Mouse (Mus musculus) limb, embryonic 15.5 days (tissue): ENCODE results near the gene Slitrk5. TPM values are rescaled to one million over a fixed set of nuclear protein-coding genes. Genes with fewer than 3 reads are reported as not detected.
"Not testable (repeated sequence)": the region's sequence is repeated elsewhere in the genome, so short reads cannot be mapped to it uniquely, and the experiment has no call there.

Experiments
- ATAC-seq: fragments of 200-750 bp; cut with Nextera tagmentation; 2 replicates; pipeline ENCODE4 v1.8.0; 2017; ENCODE audit warnings: low read depth, moderate TSS enrichment; ENCODE audit not compliant: insufficient number of reproducible peaks, low FRiP score, low TSS enrichment
- H3K27ac ChIP-seq: fragments of 300-500 bp; sonication (generic); 2 replicates; pipeline ENCODE4 v1.5.1; 2015; ENCODE audit warnings: moderate library complexity, mild to moderate bottlenecking, inconsistent platforms
- H3K27me3 ChIP-seq: fragments of 300-500 bp; sonication (generic); 2 replicates; pipeline ENCODE4 v1.6.1; 2015; ENCODE audit warnings: inconsistent platforms
- H3K36me3 ChIP-seq: fragments of 300-500 bp; sonication (generic); 2 replicates; pipeline ENCODE4 v1.6.1; 2015; ENCODE audit warnings: inconsistent platforms
- H3K4me1 ChIP-seq: fragments of 300-500 bp; sonication (generic); 2 replicates; pipeline ENCODE4 v1.6.1; 2015; ENCODE audit warnings: inconsistent platforms
- H3K4me2 ChIP-seq: fragments of 300-500 bp; sonication (generic); 2 replicates; pipeline ENCODE4 v1.6.1; 2015; ENCODE audit warnings: mild to moderate bottlenecking, inconsistent platforms
- H3K4me3 ChIP-seq: fragments of 300-500 bp; sonication (generic); 2 replicates; pipeline ENCODE4 v1.5.1; 2015; ENCODE audit warnings: mild to moderate bottlenecking, inconsistent platforms
- H3K9ac ChIP-seq: fragments of 300-500 bp; sonication (generic); 2 replicates; pipeline ENCODE4 v1.6.1; 2015; ENCODE audit warnings: inconsistent platforms
- H3K9me3 ChIP-seq: fragments of 300-500 bp; sonication (generic); 2 replicates; pipeline ENCODE4 v1.6.1; 2016; ENCODE audit warnings: inconsistent platforms
- WGBS: fragments of 180-500 bp; shearing (Covaris S2); methylation state at CpG from one replicate; pipeline ENCODE4 v1.1.7; 2015; 5-methylcytosine and 5-hydroxymethylcytosine counted together
- polyA plus RNA-seq: library from polyadenylated mRNA; unstranded; fragments of >200 nt; fragmentation: Nextera tagmentation; extraction: Ambion mirVana; gene quantifications from 2 replicates; pipeline ENCODE4 v1.2.1, GENCODE M21; 2015

The Slitrk5 gene
- 2.0 TPM in 2 replicates for polyA plus RNA-seq

DNA sequence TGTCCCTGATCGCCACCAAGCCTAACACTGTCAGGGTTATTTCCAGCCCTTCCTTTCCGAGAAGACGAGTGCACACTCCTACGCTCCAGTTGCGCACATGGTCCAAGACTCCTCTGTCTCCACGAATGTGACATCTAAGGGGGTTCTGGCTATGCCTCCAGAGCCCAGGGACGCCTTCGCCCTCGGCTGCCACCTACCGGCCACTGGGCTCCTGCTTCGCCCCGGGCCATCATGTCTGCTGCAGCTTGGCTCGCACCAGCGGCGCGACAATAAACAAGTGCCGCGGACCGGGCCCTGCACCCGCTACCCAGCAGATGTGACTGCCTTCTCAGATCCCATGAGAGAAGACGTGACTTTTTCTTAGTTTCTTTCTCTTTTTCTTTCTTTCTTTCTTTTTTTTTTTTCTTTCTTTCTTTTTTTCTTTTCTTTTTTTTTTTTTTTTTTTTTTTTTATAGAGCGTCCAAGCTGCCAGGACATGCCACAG, at the start of gene Slitrk5:
Gene Slitrk5, plus strand, starts transcription at position 434 of the 484 bp plus-strand sequence.
- Histone ChIP-seq H3K9me3 (no peaks in the 10 kb centered on the region), H3K27me3 (peaks cover 11% of the 10 kb centered on the region), H3K27ac (peak within 1 kb of the TSS; percentile 77), H3K4me2 (peak within 1 kb of the TSS; percentile 97), H3K4me3 (peak within 1 kb of the TSS; percentile 62), H3K36me3 (no peaks in the 10 kb centered on the region), H3K9ac (peak within 1 kb of the TSS; percentile 45), H3K4me1 (peaks cover 12% of the 10 kb centered on the region)
- WGBS, result under 1% methylated on average over 22 of the region's 22 CpGs
- peak; percentile 67 for ATAC-seq

DNA sequence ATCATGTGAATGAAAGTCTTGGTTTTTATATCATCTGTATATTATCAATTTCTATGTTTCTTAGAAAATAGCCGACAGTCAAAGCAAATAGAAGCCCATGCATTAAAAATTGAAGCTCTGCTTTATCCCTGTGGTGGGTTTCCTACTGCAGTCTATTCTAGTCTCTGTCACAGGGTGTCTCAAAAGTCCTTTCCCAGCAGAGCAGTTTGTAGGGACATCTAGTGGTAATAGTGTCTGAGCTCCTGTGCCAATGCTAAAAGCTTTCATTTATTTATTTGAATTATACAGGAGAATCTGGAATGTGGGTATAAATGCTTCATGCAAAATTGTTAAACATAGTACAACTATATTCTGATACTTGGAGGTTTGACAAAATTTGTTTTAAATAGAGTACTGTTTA, 2.0 kb upstream of the Slitrk5 start:
- Histone ChIP-seq H3K27me3 (no peaks in the 10 kb centered on the region), H3K4me2 (no peak overlapping the region), H3K36me3 (no peaks in the 10 kb centered on the region), H3K27ac (no peak overlapping the region), H3K4me1 (peaks cover 12% of the 10 kb centered on the region), H3K9ac (no peak overlapping the region), H3K9me3 (no peaks in the 10 kb centered on the region), H3K4me3 (no peak overlapping the region)
- 48% methylated on average over 1 of the region's 1 CpGs for WGBS
- ATAC-seq, result no peak

DNA sequence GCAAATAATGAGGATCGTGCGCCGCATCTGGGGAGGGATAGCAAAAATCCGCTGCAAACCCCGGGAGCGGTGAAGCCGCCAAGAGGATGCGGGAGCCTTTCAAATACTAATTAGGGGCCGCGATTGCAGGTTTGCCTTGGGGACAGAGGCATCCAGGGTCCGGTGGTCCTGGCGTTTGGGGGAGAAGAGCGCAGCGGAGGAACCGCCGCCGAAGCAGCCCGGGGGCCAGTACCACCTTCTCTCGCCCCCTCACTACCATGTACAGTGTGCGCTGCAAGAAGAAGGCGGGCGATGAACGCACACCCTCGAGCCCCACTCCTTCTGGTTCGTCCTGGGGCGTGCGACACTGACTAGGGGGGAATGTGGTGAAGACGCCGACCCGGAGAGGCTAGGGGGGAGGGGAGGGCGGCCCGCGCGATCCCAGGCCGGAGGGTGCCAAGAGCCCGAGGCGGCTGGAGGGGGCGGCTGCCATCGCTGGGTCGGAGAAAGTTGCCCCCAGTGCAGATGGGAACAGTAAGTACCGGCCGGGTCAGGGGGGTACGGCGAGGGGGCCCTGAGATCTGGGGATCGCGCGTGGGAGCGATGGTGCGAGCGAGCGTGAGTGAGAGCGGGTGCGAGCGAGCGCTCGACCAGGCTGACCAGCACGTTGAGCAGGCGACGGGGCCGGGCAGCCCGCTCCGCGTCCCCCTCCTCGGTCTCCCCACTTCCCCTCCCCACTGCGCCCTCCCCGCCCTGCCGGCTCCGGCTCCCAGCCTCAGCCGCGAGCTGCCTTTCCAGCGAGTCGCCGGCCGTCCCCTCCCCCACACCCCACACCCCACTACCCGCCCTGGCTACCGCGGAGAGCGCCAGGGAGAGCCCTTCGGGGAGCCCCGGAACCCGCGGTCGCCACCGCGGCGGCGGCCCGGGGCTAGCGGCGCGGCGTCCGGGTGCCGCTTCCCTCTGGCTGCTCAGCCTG, 591 bp downstream of the Slitrk5 start:
- Histone ChIP-seq H3K36me3 (no peaks in the 10 kb centered on the region), H3K9ac (peak overlapping the region; percentile 45), H3K4me2 (peak overlapping the region; percentile 97), H3K4me1 (peaks cover 12% of the 10 kb centered on the region), H3K9me3 (no peaks in the 10 kb centered on the region), H3K27me3 (peaks cover 19% of the 10 kb centered on the region), H3K4me3 (peak overlapping the region; percentile 62), H3K27ac (peak overlapping the region; percentile 77)
- under 1% methylated on average over 83 of the region's 94 CpGs for WGBS
- peak; percentile 66 for ATAC-seq

DNA sequence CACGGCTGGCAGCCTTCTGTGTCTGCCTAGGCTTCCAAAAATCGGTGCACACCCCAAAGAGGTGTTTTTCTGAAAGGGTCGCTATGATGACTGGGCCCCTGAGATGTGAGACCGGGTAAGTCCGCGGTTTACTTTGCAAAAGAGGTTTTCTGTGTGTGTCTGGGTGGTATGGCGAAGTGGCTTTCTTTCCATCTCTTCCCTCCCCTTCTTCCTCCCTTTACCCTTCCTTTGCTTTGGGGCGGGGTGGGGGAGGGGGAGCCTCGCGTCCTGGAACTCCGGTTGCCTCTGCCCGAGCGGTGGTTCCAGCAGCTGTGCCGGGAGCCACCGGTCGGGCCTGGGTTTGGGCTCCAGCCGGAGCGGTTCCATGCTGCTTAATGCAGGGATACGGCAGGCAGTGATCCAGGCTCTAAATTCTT, 1.3 kb downstream of the Slitrk5 start:
- Histone ChIP-seq H3K4me1 (peaks cover 19% of the 10 kb centered on the region), H3K9me3 (no peaks in the 10 kb centered on the region), H3K9ac (peak overlapping the region; percentile 45), H3K27me3 (peaks cover 26% of the 10 kb centered on the region), H3K4me3 (peak overlapping the region; percentile 62), H3K4me2 (peak overlapping the region; percentile 97), H3K27ac (peak overlapping the region; percentile 77), H3K36me3 (no peaks in the 10 kb centered on the region)
- WGBS, result under 1% methylated on average over 19 of the region's 19 CpGs
- peak; percentile 22; the same call in 1 of the 2 replicates for ATAC-seq

DNA sequence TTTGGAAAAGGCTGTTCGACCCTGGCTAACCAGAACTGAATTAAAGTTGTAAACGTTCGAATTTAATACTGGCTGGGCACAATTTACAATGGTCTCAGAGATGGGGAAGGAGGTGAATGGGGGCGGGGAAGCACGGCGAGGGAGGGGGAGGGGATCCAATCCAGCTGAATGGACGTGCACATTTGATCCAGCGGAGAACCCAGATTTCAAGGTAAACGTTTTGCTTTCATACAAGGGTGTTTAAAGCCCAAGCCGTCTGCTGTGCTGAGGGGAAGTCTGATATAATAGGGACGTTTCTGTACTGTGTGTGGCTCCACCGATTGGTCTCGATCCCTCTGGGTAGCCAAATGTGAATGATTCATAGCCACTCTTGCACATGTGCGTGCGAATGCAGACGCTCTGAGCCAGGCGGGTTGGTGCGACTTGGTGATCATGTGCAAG, 2.0 kb downstream of the Slitrk5 start:
- no peak overlapping the region for H3K9ac ChIP-seq
- H3K4me3 ChIP-seq, result peak overlapping the region; percentile 62
- H3K4me2 ChIP-seq, result peak overlapping the region; percentile 97
- no peaks in the 10 kb centered on the region for H3K36me3 ChIP-seq
- ATAC-seq, result no peak
- H3K27ac ChIP-seq, result no peak overlapping the region
- WGBS, result under 1% methylated on average over 18 of the region's 18 CpGs
- peaks cover 29% of the 10 kb centered on the region for H3K27me3 ChIP-seq
- H3K4me1 ChIP-seq, result peaks cover 23% of the 10 kb centered on the region
- no peaks in the 10 kb centered on the region for H3K9me3 ChIP-seq

DNA sequence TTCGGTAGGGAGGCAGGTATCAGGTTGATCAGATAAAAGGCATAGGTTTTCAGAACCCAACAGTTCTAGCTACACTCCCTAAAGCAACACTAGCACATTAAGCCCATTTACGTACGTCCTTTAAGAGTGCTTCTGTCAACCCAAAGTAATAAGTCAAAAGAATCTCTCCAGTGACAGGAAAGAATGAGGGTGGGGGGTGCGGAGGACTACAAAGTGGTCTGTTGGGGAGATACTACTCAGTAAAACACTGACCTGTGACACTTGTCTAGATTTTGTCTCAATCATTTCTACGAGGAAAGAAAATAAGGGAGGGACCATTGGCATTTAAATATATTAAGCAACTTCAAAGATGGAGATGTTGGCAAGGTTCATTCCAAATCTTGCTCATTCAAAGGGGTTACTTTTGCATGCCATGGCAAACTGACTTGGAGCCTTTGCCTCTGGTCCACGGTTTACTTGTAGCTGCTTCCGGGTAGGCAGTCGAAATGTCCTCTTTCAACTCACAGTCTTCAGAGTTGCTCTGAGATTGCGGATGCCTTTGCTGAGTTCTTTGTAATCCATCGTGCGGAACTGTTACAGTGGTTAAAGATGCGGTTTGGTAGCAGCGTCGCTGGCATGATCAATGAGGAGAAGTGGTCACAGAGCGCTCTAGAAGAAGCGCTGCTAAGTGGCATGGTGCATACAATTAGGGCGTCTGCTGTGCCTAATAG, 2.6 kb downstream of the Slitrk5 start:
- peak overlapping the region; percentile 97 for H3K4me2 ChIP-seq
- peaks cover 23% of the 10 kb centered on the region for H3K4me1 ChIP-seq
- peaks cover 29% of the 10 kb centered on the region for H3K27me3 ChIP-seq
- peak overlapping the region; percentile 62 for H3K4me3 ChIP-seq
- H3K9ac ChIP-seq, result no peak overlapping the region
- no peak for ATAC-seq
- no peaks in the 10 kb centered on the region for H3K36me3 ChIP-seq
- 7% methylated on average over 17 of the region's 17 CpGs for WGBS
- no peak overlapping the region for H3K27ac ChIP-seq
- no peaks in the 10 kb centered on the region for H3K9me3 ChIP-seq

DNA sequence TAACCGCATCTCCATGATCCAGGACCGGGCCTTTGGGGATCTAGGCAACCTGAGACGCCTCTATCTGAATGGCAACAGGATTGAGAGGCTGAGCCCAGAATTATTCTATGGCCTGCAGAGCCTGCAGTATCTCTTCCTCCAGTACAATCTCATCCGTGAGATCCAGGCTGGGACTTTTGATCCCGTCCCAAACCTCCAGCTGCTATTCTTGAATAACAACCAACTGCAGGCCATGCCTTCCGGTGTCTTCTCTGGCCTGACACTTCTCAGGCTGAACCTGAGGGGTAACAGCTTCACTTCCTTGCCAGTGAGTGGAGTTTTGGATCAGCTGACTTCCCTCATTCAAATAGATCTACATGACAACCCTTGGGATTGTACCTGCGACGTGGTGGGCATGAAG, 5.4 kb downstream of the Slitrk5 start:
- no peak for ATAC-seq
- Histone ChIP-seq H3K27ac (no peak overlapping the region), H3K9me3 (no peaks in the 10 kb centered on the region), H3K4me1 (peaks cover 23% of the 10 kb centered on the region), H3K4me3 (peak overlapping the region; percentile 51; the same call in 1 of the 2 replicates), H3K9ac (no peak overlapping the region), H3K36me3 (no peaks in the 10 kb centered on the region), H3K4me2 (no peak overlapping the region), H3K27me3 (peaks cover 29% of the 10 kb centered on the region)
- WGBS, result 75% methylated on average over 8 of the region's 8 CpGs

DNA sequence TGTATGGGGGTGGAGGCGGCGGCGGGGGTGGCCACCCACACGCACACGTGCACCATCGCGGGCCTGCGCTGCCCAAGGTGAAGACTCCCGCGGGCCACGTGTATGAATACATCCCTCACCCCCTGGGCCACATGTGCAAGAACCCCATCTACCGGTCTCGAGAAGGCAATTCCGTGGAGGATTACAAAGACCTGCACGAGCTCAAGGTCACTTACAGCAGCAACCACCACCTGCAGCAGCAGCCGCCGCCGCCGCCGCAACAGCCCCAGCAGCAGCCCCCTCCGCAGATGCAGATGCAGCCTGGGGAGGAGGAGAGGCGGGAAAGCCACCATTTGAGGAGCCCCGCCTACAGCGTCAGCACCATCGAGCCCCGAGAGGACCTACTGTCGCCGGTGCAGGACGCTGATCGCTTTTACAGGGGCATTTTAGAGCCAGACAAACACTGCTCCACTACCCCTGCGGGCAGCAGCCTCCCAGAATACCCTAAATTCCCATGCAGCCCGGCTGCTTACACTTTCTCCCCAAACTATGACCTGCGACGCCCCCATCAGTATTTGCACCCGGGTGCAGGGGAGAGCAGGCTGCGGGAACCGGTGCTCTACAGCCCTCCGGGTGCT, 6.3 kb downstream of the Slitrk5 start:
- H3K27me3 ChIP-seq, result peaks cover 29% of the 10 kb centered on the region
- no peaks in the 10 kb centered on the region for H3K9me3 ChIP-seq
- under 1% methylated on average over 37 of the region's 38 CpGs for WGBS

DNA sequence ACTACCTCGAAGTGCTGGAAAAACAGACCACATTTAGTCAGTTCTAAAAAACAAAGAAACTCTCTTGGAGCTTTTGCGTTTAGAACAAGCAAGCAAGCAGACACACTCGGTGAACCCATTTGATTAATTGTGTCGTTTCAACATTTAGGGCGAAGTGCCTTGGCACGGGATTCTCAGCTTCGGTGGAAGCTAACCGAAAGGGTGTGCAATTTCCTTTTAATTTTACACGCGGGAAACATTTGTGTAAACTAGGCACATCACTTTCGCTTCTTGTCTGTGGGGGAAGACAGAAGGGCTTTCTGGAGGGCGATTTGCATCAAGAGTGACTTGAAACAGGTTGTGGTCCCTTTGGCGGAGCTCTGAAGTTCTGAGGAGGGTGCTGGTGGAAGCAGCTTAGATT, 6.9 kb downstream of the Slitrk5 start:
- 2% methylated on average over 13 of the region's 13 CpGs for WGBS
- Histone ChIP-seq H3K9me3 (no peaks in the 10 kb centered on the region), H3K9ac (no peak overlapping the region), H3K4me2 (peak overlapping the region; percentile 95), H3K4me3 (peak overlapping the region; percentile 51), H3K27me3 (peaks cover 29% of the 10 kb centered on the region), H3K4me1 (peaks cover 20% of the 10 kb centered on the region), H3K27ac (no peak overlapping the region), H3K36me3 (no peaks in the 10 kb centered on the region)
- no peak for ATAC-seq

More for the DNA sequence above, 6.3 kb downstream of the Slitrk5 start:
- H3K4me2 ChIP-seq, result peak overlapping the region; percentile 95
- H3K9ac ChIP-seq, result no peak overlapping the region
- no peak for ATAC-seq
- H3K4me1 ChIP-seq, result peaks cover 23% of the 10 kb centered on the region
- H3K27ac ChIP-seq, result no peak overlapping the region
- H3K4me3 ChIP-seq, result peak overlapping the region; percentile 51
- no peaks in the 10 kb centered on the region for H3K36me3 ChIP-seq

DNA sequence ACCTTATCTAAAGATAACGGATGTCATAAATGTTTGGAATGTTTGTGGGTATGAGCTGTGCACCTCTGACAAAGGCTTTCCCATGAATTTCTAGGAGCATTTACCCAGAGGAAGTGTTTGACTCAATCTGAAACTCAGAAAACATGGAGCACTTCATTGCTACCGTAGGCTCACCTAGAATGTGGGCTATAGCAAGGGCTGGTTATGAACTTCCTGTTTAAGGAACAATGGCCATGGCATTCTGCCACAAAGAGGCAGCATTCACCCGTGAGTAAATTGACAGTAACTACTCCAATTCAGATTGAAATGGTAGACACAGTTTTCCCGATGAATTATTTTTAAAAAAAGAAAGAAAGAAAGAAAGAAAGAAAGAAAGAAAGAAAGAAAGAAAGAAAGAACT, 8.6 kb downstream of the Slitrk5 start:
- H3K9me3 ChIP-seq, result no peaks in the 10 kb centered on the region
- peaks cover 11% of the 10 kb centered on the region; the same call in 1 of the 2 replicates for H3K4me1 ChIP-seq

DNA sequence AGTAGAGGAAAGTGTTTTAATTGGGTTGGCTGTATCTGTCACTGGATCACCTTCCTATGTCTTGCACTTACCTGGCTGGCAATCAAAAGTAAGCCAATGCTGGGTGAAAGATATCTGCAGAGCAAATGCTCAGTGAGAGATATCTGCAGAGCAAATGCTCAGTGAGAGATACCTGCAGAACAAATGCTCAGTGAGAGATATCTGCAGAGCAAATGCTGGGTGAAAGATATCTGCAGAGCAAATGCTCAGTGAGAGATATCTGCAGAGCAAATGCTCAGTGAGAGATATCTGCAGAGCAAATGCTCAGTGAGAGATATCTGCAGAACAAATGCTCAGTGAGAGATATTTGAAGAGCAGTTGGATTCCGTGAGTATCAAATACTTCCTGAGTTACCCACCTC, 15.2 kb downstream of the Slitrk5 start:
- H3K9ac ChIP-seq, H3K27me3 ChIP-seq, H3K27ac ChIP-seq, H3K36me3 ChIP-seq, ATAC-seq, H3K4me1 ChIP-seq, H3K4me2 ChIP-seq, H3K4me3 ChIP-seq, H3K9me3 ChIP-seq: not testable (repeated sequence)
- WGBS, result 72% methylated on average over 1 of the region's 1 CpGs

More for the DNA sequence above, 8.6 kb downstream of the Slitrk5 start:
- no peak overlapping the region for H3K4me2 ChIP-seq
- H3K4me3 ChIP-seq, result no peak overlapping the region
- H3K36me3 ChIP-seq, result no peaks in the 10 kb centered on the region
- ATAC-seq, result no peak
- H3K27me3 ChIP-seq, result peaks cover 29% of the 10 kb centered on the region
- no peak overlapping the region for H3K27ac ChIP-seq
- no peak overlapping the region for H3K9ac ChIP-seq
- WGBS, result 72% methylated on average over 4 of the region's 4 CpGs
